Mouse (Mus musculus) kidney, adult 11 months (tissue): ENCODE data around the gene Gm42517.

Experiments
- DNase-seq: peaks from one replicate; pipeline ENCODE4 v3.0.0; 2022

The Gm42517 gene

DNA sequence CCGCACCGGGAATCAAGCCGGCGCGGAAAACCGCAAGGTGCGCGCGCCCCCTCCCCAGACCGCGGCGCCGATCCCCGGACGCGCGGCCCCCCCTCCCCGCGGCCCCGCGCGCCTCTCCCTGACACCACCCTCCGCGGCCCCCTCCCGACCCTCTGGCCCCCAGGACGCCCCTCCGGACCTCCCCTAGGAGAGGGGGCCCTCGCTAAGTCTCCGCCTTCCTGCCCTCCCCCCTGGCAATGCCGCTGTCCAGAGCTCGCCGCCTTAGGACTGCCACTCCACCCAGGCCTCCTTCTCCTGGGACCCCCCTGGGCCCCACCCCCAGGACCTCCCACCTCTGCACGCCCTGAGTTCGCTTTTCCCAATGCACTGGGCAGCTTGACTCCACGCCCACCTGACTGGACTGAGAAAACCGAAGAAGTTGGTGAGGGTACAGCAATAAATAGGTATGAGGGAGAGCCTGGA is at the start of gene Gm42517:
Gm42517 (minus strand) TSS at position 52 of the 462 bp plus-strand sequence.
- no peak for DNase-seq

DNA sequence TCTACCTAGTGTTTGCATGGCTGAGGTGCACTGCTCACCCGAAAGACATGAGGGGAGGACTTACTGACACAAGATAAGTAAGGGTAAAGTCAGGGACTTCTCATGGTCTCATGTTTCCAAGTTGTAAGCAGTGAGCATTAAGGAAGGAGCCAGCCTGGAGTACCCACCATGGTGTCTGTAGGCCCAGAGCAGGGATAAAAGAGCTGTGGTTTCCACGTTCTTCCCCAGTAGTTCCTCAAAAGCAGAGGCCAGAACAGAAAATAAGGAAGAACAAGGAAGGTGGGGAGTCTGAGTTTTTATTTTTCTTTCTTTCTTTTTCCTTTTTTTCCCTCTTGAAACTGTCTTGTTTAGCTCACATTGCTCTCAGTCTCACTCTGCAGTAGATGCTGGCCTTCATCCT is 47.0 kb upstream of the Gm42517 start:
- DNase-seq: no peak

- no peak for DNase-seq
These were observed 39.3 kb upstream of the Gm42517 start for GRCm38 (mm10) chr5:108406977-108407376.

DNA sequence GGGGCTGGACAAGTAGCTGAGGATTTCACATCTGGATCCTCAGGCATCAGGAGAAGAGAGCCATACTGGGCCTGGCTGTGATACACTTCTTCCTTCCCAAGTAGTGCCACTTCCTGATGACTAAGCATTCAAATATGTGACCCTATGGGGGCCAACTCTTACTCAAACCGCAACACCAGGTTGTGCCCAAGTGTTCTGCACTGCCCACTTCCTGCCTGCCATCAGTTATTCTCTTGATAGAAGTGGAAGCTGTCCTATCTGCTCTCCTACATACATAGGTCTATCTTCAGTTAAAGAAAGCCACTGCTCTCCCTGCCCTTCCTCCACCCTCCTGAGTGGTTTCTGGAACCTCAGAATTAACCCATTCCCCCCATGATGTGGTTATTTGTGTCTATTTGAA is 37.7 kb upstream of the Gm42517 start:
- DNase-seq: no peak

DNA sequence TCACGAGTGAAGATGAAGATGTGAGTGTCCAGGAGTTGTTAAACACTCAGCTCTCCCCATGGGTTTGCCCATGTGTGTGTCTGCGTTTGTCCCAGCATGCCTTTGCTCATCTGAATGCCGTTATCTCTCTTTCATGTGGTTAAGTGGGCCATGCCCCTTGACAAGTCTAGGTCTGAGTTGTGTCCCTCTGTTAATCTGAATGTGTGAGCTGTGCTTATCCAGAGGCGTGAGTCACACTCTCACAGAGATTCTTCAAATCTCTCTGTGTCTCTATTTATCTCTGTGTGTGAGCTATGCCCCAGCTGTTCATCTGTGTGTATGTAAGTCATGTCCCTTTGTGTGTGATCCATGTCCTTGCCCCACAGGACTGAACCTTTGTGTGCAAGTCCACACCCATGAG is 35.7 kb upstream of the Gm42517 start:
- no peak for DNase-seq

- DNase-seq: no peak
These were observed 22.0 kb upstream of the Gm42517 start for GRCm38 (mm10) chr5:108389744-108390143.

DNA sequence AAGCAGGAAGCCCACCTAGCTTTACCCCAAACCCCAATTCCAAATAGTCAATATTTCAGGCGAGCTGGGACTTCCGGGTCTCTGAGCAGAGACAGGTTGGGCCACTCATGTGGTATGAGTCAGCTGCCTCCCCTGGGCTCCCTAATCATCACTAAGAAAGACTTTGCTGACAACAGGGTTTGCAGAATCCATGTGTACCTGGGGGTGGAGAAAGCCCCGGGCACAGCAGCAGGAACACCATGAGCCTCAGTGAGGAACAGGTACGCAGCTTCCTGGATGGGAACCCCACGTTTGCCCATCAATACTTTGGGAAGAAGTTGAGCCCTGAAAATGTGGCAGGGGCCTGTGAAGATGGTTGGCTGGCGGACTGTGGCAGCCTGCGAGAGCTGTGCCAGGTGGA is 20.5 kb upstream of the Gm42517 start, which contains the start of gene Pde6b:
Pde6b (plus strand) TSS at position 191 of the 400 bp plus-strand sequence.
- DNase-seq: no peak

GRCm38 (mm10) chr5:108386449-108386848 is 18.7 kb upstream of the Gm42517 start:
- no peak for DNase-seq

DNA sequence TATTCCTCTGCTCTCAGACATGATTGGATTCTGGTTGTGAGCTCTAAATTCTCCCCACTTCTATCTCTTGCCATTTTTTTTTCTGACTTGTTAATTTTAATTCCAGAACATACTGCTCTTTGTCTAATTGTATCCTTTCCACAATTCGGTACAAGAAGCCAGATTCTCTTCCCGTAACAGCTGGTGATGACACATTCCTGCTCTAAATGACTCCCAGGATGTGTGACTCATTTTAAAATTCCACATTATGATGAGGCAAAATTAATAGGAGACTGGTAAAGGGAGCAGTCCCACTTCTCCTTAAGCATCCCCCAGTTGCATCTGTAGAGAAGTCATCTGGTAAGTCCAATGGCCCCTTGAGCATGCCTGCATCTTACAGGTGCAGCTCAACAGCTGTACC is 17.9 kb upstream of the Gm42517 start:
- no peak for DNase-seq

DNA sequence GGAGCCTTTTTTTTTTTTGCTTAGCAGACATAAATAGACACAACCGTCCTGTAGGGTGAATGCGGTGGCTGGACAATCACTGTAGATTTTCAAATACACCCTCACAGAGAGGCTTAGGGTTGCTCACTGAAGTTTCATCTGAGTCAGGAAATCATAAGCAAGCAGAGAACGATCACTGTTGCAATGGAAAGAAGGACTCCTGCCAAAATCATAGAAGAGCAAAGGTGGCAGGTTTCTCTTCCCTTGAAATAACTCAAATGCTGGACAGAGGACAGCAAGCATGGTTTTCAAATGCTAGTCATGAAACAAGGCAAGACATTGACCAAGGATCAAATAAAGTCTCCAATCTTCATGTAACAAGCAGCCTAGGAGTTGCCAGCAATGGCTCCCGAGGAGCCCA is 10.6 kb upstream of the Gm42517 start:
- no peak for DNase-seq

DNA sequence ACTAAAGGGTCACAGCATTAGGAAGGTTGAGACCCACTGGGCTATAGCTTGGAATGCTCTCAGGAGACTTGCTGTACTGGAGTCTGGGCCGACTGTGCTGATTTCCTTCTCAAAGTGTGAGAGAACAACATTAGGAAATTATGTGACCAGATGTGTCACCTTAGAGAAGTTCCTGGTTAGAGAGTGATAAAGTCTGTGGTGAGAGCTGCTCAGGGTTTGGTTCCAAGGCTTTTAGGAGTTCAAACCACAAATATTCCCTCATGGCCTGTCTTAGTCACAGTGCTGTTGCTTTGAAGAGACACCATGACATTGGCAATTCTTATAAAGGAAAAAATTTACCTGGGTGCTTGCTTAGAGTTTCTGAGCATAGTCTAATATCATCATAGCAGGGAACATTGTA is 8.3 kb upstream of the Gm42517 start:
- DNase-seq: no peak

- no peak for DNase-seq
These were observed 6.4 kb upstream of the Gm42517 start for GRCm38 (mm10) chr5:108374079-108374478.

DNA sequence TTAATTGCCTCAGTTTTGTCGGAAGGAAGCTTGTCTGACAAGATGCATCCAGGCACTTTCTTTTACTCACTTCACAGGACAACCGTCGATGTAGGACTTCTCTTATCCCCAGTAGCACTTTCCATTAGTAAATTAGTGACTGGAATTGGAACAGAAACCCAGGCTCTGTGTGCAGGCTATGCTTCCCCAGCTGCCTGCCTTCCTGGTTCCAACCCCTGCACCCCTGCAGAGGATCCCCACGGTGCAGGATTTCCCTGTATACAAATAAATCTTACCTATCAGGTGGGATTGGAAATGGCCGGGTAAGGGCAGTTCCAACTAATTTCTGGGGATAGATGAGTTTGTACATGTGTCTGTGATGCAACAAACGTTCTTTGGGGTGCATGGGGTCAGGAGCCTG is 2.2 kb upstream of the Gm42517 start:
- no peak for DNase-seq

- no peak for DNase-seq
These were observed 1.3 kb upstream of the Gm42517 start for GRCm38 (mm10) chr5:108368851-108369621.

DNA sequence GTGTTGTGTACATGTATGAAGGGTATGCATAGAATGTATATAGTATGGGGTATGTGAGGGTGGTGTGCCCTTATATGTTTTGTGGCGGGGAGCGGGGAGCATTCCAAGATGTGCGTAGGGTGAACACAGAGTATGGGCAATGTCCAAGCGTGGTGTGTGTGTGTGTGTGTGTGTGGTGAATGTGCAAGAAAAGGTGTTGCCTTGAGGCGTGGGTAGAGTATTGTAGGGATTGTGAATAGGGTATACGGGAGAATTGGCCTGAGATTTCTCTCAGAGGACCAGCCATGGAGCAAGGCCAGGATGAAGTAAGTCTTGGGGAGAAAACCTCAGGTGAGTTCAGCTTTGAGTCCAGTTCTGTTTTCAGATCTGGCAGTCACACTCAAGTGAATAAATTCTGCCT is 724 bp upstream of the Gm42517 start:
- DNase-seq: no peak

DNA sequence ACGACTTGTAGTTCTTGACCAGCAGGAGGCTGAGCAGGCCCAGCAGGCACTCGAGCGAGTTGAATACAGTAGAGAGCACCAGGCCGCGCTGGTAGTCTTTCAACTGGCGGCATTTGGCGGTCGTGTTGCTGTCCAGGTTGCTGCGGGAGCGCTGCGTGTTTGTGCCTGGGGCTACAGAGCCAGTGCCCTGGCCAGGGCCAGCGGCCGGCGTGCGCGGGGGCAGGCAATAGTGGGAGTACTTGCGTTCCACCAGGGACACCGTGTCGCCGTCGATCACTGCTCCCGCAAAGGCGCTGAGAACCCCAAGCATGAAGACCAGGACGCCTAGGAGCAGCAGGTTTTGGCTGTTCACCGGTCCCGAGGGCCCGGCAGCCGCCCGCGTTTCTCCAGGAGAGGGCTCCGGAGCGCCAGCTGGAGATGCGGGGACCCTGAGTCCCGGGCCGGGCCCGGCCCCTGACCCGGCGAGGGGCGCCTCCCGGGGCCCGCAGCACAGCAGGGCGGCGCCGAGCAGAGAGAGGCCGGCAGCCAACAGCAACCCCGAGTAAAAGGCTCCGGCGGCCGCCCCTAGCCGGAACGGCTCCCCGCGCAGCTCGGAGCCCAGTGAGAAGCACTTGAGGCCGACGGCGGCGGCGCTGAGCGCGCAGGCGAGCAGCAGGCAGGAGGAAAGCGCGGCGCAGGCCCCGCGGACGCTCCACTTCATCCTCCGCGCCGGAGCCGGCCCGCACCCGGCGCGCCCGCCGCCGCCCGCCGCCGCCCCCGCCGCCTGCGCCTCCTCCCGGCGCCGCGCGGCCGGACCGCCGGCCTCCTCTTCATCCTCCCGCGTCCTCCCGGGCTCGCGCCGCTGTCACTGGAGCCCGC is 509 bp downstream of the Gm42517 start:
- DNase-seq: peak; percentile 21

GRCm38 (mm10) chr5:108366328-108366983 is 1.3 kb downstream of the Gm42517 start:
- DNase-seq: peak; percentile 2

DNA sequence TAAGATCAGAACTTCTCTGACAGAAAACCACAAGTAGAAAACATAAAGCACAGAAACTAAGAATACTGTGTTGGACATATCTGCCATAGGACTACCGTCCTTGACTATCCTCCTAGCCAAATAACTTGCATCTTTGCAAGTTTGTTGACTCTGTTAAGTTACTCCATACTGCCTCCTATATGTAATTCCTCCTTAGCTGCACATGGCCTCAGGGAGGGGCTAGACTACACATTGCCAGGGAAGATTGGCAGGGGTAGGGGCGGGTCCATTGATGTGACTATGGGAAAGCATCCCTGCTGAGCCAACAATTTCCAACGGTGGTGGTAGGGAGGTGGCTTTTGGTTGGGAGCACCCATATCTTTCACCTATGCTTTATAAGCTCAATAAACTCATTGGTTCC is 5.4 kb downstream of the Gm42517 start:
- DNase-seq: no peak

- DNase-seq: no peak
These were observed 7.5 kb downstream of the Gm42517 start for GRCm38 (mm10) chr5:108360211-108360610.

- DNase-seq: no peak
These were observed 8.2 kb downstream of the Gm42517 start for GRCm38 (mm10) chr5:108359491-108359890.

DNA sequence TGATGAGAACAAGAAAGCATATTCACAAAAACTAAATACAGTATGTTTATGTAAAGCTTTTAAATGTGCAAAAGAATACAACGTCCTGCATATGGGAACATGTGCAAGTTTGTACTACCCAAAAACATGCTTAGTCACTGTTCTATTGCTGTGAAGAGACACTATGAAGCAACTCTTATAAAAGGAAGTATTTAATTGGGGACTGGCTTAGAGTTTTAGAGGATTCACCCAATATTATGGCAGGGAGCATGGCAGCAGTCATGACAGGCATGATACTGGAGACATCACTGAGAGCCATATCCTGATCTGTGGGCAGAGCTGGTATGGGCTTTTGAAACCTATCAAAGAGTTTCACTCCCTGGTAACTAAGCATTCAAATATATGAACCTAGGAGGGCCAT is 9.9 kb downstream of the Gm42517 start:
- DNase-seq: no peak

GRCm38 (mm10) chr5:108354056-108354455 is 13.7 kb downstream of the Gm42517 start:
- no peak for DNase-seq

- DNase-seq: no peak
These were observed 18.1 kb downstream of the Gm42517 start for GRCm38 (mm10) chr5:108349511-108350148.
